Mouse (Mus musculus) mesoderm, embryonic 11.5 days (tissue): ENCODE data around the gene Olfr1535.
A peak's percentile ranks its signal among the peaks of the same experiment; 100 is the strongest.

ENCODE experiments used
- DNase-seq: peaks from one replicate; pipeline ENCODE4 v3.0.0-alpha.2; 2012; ENCODE audit warnings: low read depth, low spot score

Gene Olfr1535

DNA sequence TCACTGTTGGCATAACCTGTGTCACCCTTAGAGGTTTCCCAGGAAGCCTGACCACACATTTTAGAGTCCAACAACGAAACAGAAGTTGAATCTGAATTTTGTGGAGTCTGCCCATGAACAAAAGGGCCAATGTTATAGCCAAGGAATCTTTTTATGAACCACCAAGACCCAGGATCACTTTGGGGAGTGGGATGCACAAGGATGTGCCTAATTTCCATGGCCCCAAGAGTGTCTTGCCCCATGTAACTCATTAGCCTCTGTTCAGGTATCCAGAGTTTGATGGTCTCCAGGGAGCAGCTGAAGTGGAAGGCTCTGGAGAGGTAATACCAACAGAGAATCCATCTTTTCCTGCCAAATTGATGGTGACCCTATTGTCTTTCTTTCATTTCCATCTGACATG lies at the start of gene Olfr1535:
Gene Olfr1535 (minus strand): TSS at position 101 of the 400 bp plus-strand sequence.
- no peak for DNase-seq

DNA sequence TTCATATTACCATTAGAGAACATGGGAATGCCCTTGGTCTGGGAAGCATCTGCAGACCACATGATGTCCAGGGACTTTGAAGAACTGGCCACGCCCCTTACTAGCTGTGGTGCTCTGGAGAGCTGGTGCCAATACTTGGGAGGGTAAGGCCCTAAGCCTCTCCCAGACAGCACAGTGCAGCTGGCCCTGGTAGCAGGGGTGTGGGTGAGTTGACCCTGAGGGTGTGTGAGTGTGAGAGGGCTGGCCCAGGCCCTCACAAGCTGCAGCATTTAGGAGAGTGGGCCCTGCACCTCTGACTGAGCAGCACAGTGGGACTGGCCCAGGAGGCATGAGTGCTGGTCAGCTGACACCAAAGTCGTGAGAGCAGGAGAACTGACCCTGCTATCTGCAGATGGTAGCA lies 31.9 kb upstream of the Olfr1535 start:
- DNase-seq, result no peak

- no peak for DNase-seq
Observed at GRCm38 (mm10) chr13:21581659-21582058, 22.0 kb upstream of the Olfr1535 start, which contains the start of gene Olfr1364. Olfr1364 (minus strand) TSS chr13:21581759.

DNA sequence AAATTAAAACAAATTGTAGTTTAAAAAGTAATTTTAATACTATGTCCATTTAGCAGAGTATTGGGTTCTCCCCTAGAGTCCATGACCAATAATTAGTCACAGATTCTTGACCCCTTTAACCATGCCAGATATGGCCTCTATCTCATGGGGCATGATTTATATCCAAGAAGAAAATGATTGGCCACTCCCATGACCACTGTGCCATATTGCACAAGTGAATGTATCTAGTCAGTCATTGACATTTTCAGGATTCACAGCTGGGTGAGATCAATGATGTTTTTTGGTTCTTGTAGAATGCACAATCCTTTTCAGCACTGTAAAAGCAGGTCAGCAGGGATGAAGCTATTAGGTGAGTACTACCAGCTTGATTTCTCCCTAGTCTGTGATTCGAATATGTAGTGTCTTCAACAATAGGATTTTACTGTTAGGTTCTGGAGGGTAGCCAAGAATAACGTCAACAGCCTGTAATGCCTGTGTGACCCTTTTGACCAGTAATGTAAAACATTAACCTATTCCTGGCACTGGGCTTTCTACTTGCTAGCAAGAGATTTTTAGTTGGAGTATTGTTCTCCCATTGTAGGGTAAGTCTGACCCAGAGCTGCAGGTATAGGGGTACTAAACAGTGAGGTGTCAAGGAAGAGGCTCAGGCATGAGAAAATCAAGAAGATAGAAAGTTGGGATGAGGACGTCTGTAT lies 9.1 kb downstream of the Olfr1535 start:
- no peak for DNase-seq

GRCm38 (mm10) chr13:21549487-21549886 lies 10.2 kb downstream of the Olfr1535 start:
- no peak for DNase-seq

GRCm38 (mm10) chr13:21542708-21543107 lies 17.0 kb downstream of the Olfr1535 start, which contains the start of gene Olfr1366:
Olfr1366 (minus strand) TSS chr13:21542808.
- DNase-seq, result no peak

DNA sequence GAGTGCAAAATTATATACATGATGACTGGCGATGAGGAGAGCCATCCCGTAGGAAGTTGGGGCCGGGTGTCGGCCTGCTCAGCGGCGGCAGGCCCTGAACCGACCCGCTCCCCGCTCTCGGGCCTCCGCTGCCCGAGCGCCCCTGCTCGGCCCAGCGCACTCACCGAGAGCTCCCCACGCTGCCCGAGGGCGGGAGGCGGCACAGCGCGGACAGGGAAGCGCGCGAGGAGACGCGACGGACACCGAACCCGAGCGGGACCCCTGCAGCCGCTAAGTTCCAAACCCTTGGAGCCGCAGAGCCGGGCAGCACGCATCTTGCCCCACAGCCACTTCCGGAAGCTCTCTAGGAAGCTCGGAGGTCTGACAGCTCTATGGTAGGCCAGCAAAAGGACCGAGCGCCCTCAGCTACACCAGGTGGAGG lies 28.9 kb downstream of the Olfr1535 start, which contains the start of gene Zkscan8:
Gene Zkscan8 (minus strand): TSS at position 340 of the 421 bp plus-strand sequence.
- peak; percentile 88 for DNase-seq

DNA sequence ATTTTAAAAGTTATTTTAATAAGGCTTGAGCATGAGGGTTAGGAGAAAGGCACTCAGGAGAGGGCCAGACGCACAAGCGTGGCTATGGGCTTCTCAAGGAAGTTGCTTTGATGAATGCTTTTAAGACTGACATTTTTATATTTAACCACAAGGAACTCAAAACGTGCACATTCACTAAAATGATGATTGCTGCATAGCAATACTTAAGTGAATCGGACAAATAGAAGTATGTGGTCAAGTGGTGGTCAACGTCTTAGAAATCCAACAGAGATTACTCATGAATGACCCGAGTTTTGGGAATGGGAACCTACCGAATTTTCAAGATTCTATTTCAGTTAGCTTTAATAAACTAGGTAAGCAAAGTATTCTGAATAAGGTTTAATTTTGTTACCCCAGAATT lies 29.6 kb downstream of the Olfr1535 start:
- DNase-seq, result no peak

GRCm38 (mm10) chr13:21506221-21506649 lies 53.5 kb downstream of the Olfr1535 start:
- DNase-seq, result peak; percentile 82
